Mouse (Mus musculus): ENCODE measurements around the gene Plgrkt.
"Not testable (repeated sequence)": the region's sequence is repeated elsewhere in the genome, so short reads cannot be mapped to it uniquely, and the experiment has no call there.

Gene Plgrkt

DNA sequence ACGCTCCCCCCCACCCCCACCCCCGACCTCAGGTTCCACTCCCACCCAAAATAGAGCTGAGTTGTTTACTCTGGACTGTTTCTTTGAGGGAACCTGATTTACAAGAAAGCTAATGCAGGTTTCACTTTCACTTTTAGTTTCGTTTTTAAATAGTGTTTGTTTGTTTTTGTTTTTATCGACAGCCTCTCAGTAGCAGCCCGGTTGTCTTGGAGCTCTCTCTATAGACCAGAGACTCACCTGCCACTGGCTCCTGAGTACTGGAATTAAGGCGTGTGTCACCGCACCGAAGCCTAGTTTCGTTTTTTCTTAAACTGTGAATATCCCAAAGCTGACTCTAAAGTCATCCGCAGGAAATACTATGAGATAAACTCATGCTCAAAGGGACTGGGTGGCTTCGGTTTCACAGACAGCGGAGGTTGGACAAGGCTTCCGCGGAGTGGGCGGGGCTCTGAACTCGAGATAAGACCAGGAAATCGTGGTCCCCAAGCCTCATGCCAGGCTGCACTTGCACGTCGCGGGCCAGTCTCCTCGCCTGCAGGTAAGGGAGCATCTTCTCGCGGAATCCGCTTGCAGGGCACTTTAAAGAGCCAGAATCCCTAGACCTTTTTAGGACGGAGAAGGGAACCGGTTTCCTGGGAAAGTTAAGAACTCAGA is at the start of gene Plgrkt, which contains the start of gene Cd274:
Gene Plgrkt (minus strand): TSS at position 422 of the 654 bp plus-strand sequence.
Gene Cd274 (plus strand): TSS at position 487 of the 654 bp plus-strand sequence.
- peak; percentile 46 for DNase-seq (ENCODE audit: low read depth, low spot score)

DNA sequence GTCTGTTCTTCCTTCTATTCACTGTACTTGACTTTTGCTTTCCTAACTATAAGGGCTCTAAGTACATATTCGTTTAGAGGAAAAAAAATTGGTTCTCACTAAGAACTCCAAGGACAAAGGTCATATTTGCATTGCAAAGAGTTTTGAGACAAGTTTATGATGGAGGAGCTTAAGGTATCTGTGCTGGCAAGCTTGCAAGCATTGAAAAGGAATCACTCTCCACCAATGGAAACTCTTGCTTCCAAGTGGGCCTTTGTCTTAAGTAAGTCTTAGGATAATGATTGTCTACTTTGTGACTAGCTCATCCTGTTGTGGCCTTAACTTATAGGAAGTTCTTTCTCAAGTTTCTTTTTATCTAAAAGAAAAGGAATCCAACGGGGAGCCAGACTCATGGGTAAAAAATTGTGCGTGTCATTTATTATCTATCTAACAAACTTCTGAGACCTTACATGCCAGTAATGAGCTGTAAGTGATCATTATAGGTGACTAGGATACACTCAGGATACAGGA is 49.3 kb upstream of the Plgrkt start:
- no peak for DNase-seq (ENCODE audit: low read depth, low spot score)

DNA sequence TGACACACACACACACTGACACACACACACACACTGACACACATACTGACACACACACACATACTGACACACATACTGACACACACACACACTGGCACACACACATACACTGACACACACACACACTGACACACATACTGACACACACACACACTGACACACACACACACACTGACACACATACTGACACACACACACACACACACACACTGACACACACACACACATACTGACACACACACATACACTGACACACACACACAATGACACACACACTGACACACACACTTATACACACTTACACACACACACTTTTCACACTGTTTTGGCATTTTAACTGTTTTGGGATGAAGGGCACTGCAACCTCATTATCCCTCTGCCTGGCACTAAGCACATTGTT is 47.7 kb upstream of the Plgrkt start:
- not testable (repeated sequence) for DNase-seq (ENCODE audit: low read depth, low spot score)

DNA sequence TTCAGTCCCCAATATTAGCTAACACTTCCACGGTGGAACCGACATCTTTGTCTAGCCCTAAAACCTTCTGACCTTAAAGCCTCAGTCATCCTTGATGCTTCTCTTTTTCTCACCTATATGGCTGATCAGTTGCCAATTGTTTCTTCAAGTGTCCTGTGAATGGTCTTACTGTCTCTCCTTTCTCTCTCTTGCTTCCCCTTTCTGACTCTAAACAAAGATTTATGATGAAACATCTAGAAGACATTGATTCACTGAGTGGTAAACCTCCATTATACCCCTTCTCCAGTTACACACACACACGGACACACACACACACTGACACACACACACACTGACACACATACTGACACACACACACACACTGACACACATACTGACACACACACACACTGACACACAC is 47.3 kb upstream of the Plgrkt start:
- no peak for DNase-seq (ENCODE audit: low read depth, low spot score)

DNA sequence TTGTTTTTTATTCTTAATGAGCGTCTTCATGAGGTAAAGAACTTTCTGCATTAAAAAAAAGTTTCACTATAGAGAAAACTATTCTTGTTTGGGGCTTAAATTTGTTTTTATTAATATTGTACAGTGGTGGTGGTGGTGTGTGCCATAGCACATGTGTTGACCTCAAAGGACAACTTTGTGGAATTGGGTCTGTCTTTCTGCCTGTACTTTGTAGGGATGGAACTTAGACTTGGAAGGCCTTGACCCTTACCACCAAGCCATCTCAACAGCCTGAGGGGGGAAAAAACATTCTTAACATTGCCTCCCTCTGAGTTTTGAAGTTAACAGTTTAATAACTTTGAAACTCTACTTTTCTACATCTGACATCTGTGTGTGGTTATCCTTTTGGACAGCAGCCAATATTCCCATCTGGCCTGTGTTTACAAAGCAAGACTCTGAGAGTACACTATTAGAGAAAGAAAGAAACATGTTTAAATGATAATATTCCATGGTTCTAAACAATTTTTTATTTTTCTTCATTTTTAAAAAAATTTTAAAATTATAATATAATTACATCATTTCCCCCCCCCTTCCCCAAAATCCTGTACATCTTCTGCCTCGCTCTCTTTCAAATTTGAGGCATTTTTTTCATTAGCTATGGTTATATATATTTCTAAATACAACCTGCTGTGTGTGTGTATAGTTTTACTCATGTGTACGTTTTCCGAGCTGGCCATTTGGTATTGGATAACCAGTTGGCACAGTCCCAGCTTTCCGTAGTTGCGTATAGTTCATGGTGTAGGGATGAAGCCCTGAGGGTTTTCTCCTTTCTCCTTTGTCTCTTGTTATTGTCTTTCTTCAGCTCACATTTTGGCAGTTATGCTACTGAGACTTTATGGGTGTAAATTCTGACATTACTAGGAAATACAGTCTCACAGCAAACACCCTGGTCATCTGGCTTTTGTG is 45.6 kb upstream of the Plgrkt start:
- DNase-seq (ENCODE audit: low read depth, low spot score): peak; percentile 56

DNA sequence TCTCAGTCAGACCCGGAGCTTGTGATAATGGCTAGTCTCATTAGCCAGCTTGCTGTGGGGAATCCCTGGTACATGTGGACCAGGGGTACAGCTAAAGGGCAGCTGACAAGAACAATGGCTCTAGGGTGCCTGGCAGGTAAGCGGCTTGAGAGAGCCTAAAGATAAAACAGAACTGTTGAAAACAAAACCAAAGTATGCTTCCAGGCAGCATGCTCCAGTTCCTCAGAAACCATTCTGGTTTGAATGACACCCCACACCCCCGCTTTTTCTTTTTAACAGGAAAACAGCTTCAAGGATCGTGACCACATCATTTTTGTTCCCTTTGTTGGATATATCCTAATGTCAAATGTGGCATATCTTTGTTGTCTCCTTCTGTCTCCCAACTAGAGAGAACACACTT is 43.4 kb upstream of the Plgrkt start, which contains the start of gene Pdcd1lg2:
Gene Pdcd1lg2 (plus strand): TSS at position 301 of the 400 bp plus-strand sequence.
- no peak for DNase-seq (ENCODE audit: low read depth, low spot score)

DNA sequence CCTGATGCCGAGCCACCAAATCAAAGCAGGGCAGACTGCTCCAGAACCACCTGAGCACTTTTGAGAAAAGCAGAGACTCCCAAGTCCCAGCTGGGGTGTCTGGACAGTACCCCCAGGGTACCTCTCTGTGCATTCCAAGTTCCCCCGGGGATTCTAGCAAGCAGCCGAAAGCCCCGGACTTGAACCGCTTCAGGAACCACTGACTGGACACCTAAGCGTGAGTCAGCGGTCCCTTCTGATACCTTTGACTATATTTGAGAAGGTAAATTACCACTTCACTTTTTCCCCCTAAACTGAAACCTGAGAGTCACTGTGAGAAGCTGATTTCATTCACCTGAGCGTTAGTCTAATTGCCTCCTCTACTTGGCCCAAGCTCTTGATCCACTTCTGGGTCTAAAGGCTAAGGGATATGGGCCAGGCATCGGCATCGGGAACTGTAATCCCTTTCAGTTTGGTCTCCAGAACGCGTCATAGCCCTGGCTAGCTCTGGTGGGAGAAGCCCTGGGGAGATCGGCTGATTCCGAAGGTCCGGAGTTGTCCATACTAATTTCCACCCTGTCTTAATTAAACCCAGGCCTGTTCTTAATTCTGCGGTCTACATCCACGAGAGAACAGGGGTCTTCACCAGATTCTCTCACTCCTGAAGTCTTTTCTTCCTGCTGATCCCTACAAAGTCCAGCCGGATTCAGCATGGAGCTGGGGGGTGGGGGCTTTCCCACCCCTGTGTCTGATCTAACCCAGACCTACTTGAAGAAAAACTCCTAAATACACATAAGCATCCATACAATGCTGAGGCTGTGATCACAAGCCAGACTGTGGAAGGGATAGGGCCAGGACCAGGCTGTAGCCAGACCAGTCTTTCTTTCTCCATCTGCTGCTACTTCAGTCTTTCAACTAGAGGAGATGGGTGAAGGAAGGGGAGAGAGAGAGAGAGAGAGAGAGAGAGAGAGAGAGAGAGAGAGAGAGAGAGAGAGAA is 39.1 kb upstream of the Plgrkt start:
- DNase-seq (ENCODE audit: low read depth, low spot score): no peak

DNA sequence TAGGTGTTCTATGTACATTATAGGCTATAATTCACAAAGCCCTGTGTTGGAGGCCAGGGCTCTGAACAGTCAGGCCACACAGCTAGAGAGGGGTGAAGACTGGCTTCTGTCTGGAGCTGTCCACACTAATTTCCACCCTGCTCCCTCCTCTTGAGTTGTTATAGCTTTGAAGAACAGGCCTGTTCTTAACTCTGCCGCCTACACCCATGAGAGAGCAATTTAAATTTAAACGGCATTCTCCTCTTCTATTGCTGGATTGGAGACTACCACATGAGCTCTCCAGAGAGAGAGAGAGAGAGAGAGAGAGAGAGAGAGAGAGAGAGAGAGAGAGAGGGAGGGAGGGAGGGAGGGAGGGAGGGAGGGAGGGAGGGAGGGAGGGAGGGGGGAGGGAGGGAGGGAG is 38.2 kb upstream of the Plgrkt start:
- no peak for DNase-seq (ENCODE audit: low read depth, low spot score)

DNA sequence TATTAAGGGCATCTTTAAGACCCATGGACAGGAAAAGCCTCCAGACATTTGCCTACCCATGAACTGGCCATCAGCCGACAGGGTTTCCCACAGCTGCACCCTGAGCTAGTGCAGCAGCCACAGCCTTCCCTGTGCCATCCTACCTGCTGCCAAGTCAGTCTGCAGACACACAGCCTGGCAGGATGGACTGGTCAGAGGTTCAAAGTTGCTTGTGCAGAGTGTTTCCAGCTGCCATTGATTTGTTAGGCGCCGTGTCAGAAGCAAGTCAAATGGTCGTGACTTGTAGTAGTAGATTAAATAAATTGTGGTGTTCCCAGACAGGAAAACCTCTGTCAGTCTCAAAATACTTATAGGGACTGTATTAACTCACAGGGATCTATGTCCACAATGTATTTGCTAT is 36.1 kb upstream of the Plgrkt start:
- DNase-seq (ENCODE audit: low read depth, low spot score): no peak

DNA sequence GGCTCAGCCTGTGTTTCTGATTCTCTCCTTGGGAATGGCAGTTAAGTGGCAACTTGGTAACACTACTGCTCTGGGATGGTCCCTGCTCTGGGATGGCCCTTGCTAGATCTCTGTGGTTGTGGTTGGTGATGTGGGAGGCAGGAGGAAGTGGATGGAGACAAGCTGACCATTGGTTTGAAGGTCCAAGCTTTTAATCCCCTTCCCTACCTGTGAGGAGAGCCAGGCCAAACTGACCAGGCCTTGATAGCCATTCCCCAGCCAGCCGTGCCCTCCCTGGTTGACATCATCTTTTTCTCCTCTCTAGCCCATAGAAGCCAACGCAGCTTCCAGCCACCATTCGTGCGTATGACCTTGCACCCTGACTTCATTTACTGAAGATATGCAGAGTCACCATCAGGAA is 35.4 kb upstream of the Plgrkt start:
- no peak for DNase-seq (ENCODE audit: low read depth, low spot score)

DNA sequence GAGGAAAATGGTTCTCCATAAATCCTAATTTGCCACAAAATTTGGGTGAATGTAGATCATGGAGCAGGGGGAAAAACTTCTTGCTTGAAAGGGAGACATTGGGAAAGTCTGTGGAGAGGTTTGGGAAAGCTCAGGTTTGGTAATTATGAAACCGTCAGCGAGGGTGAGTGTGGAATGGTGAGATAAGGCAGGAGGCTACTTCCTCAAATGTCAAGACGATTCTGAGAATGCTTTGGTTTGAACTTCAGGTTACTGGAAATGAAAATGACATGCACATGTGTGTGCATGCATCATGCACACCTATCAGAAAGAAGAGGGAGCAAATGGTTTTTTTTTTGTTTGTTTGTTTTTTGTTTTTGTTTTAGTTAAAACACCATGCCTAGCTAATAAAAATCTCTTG is 33.3 kb upstream of the Plgrkt start:
- no peak for DNase-seq (ENCODE audit: low read depth, low spot score)

DNA sequence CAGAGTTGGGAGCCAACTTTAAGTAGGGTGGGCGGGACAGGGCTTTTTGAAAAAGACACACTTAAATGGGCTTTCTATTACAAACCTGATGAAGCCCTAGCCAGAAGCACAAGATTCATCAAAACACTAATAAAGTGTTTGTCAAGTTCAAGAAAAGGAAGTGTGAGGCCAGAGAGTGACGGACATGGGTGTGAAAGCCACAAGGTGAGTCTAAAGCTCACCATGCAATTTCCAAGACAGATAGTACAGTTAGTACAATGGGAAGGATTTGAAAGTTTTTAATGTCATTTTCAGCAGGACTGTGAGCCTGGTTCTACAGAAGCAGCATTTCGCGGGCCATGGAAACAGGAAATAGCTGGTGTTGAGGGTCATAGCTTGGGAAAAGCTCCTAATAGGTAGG is 32.6 kb upstream of the Plgrkt start:
- no peak for DNase-seq (ENCODE audit: low read depth, low spot score)

DNA sequence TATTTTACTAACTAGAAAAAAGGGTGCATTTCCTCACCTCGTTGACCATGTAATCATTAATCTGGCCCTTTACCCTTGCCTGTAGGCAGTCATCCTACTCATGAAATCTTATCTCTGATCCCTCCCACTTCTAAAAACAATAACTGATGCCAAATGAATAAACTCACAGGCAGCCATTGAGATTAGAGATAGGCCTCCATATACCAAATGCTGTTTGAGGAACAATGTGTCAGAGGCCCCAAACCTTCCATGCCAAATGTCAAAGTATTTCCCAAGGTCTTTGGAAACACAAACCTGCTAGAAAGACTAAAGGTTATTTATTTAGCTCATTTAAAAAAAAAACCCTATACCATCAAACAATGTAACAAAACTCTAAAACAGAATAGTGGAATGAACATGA is 29.2 kb upstream of the Plgrkt start:
- DNase-seq (ENCODE audit: low read depth, low spot score): no peak

DNA sequence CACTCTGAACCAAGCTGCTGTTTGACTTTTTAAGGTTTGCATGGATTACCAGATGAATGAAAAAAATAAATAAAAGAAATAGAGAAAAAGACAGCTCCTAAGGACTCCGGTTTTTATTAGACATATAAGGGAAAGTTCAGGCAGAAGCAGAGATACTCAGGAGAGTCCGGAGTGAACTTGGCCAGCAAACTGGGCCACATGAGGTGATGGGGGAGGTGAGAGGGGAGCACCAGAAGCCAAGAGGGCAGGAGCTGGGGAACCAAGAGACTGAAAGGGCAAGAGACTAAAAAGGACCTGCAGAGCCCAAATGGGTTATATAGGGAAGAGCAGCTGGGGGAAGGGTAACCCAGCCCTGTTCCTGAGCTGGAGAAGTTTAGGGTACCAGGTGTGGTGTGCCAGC is 27.5 kb upstream of the Plgrkt start:
- DNase-seq (ENCODE audit: low read depth, low spot score): no peak

DNA sequence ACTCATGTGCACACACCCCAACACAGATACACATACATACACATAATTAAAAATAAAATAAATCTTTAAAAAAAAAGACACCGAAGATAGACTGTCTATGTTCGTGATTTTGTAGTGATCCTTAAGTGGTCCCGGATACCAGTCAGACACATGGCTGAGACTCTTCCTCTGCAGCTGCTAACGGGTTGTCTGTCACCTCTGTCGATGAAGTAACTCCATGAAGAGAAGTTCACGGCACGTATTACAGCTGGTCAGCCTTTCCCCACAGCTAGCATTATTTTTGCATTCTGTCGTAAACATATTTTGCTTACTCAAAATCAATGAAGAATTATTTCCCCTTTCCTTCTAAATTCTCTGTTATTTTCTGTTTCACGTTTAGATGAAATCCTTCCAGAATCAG is 26.1 kb upstream of the Plgrkt start:
- no peak for DNase-seq (ENCODE audit: low read depth, low spot score)

DNA sequence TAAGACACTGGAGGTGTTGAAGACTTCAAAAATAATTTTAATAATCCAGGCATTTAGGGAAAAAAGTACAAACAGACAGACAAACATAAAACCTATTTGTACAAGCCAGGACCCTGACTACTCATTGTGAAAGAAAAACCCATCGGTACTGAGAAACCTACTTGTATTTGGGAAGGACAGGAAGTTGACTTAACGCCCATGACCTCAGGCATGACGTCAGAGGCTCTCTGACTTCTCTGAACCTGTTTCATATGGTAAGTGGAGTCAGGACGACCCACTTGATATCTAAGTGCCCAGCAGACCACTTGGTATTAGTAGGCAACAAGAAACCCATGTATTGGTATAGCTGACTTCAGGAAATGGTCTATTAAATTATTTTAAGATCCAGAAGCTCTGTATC is 24.1 kb upstream of the Plgrkt start:
- DNase-seq (ENCODE audit: low read depth, low spot score): no peak

DNA sequence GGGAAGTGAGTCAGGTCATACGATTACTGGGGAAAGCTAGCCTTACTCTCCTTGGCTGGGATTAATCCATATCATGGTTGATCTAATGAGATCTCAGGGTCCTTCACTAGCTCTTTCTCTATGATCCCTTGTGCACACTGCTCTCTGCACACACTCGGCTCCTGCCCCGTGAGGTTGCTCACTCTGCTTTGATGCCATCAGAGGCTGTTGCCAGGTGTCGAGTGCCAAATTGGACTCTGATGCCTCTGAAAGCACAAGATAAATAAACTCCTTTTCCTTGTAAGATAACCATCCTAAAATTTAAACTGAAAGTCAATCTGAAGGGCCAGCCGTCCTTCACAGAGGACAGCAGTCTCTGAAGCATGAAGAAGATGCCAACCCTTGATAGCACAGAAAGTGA is 23.3 kb upstream of the Plgrkt start:
- no peak for DNase-seq (ENCODE audit: low read depth, low spot score)

DNA sequence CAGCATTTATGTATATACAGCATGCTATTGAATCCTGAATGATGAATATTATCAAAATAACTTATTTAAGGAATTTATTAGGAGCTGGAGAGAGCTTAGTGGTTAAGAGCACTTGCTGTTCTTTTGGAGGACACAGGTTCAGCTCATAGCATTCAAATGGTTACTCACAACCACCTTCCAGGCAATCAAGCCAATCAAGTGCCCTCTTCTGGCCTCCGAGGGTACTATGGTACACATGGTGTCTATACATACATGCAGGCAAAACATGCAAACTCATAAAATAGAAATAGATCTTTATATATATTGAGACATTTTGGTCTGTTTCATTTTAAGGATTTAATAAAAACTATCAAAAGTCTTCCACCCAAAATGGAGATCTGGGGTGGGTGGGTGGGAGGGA is 21.6 kb upstream of the Plgrkt start:
- no peak for DNase-seq (ENCODE audit: low read depth, low spot score)

DNA sequence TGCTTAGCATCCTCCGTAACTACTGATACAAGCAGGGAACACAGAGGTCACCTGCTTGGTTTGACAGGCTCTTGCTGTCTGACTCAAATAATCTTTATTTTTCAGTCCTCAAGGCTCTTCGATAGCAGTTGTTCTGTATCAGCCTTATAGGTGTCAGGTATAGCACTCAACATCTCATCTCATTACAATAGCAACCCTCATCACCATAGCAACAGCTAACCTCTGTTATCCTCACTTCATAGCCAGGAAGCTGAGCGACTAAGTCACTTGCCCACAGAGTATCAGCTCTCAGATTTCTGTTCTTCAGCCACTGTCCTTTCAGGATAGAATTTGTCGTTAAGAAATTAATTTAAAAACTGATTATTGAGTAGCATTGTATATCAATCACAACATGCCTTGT is 18.6 kb upstream of the Plgrkt start:
- no peak for DNase-seq (ENCODE audit: low read depth, low spot score)

DNA sequence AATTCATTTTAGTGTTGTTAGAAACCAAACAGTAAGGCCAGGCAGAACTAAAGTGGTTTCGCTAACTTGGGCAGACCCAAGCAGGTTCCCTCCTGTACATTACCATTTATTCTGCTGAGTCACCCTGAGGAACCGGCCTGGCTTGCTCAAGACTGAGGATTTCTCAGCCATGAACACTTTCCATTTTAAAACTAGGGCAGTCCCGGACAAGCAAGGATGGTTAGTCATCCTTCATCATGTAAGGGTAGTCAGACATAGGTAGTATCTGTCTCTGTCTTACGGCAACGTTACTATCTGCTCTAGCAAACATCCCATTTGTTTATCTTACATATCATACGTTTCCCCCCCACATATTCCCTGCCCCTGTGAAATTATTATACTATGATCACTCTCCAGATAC is 17.8 kb upstream of the Plgrkt start:
- DNase-seq (ENCODE audit: low read depth, low spot score): no peak

DNA sequence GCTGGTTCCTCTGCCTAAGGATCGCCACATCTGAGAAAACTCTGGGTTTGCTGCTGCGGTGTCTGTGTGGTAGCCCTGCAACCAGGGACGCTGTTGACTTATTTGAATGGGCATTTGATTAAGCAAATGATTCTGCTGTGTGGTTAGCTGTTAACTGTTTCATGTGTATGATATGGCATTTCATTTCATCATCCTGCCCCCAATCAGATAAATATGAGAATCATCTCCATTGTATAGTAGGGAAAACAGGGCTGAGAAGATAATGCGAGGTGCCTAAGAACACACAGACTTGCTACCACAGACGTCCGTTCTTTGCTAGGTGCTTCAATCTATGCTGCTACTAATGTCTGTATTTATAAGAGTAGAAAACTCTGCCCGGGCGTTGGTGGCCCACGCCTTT is 17.2 kb upstream of the Plgrkt start:
- no peak for DNase-seq (ENCODE audit: low read depth, low spot score)

DNA sequence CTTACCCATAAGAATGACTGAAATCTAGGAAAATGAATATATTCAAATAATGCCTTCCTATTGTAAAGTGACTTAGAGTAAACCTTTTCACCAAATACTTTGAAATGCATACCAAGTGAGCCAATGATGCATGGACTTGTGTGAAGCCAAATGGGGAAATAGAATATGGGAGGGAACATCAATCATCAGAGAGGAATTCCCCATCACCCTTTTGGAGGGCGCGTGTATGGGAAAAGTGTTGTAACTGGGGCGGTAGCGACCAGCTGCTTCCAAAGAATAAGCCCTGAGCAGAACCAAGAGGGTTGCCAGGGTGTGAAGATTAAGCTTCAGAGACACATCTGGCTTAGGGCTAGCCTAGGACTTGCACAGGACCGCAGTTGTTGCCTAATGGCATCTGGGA is 16.2 kb upstream of the Plgrkt start:
- DNase-seq (ENCODE audit: low read depth, low spot score): no peak

Measured in mesoderm, embryonic 11.5 days (tissue).